Mouse (Mus musculus): ENCODE measurements around the gene Arhgap22. TPM values are rescaled to one million over a fixed set of nuclear protein-coding genes. Genes with fewer than 3 reads are reported as not detected.

Arhgap22 gene
- total RNA-seq, 2 experiments from 2014 or later = not detected

GRCm38 (mm10) chr14:33212271-33212957 lies 1.4 kb upstream of the Arhgap22 start:
- ATAC-seq (replicated peaks; ENCODE audit: low FRiP score, low TSS enrichment, poor library complexity, severe bottlenecking) = no peak

DNA sequence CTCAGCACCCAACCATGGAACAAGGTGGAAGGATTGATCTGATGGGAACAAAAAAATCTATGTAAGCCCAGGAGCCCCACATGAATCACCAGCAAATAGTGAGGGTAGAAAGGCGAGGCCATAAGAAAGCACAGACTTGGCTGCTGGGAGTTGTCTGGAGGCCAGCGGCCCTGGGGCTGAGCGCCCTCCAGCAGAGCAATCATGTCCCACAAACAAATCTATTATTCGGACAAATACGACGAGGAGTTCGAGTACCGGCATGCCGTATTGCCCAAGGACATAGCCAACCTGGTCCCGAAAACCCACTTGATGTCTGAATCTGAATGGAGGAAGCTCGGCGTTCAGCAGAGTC lies 892 bp upstream of the Arhgap22 start:
- ATAC-seq (replicated peaks; ENCODE audit: low FRiP score, low TSS enrichment, poor library complexity, severe bottlenecking) = no peak

- no peak; the same call in 1 of the 2 replicates for ATAC-seq (replicated peaks; ENCODE audit: low FRiP score, low TSS enrichment, poor library complexity, severe bottlenecking)
Measured at GRCm38 (mm10) chr14:33214767-33215128, 922 bp downstream of the Arhgap22 start.

DNA sequence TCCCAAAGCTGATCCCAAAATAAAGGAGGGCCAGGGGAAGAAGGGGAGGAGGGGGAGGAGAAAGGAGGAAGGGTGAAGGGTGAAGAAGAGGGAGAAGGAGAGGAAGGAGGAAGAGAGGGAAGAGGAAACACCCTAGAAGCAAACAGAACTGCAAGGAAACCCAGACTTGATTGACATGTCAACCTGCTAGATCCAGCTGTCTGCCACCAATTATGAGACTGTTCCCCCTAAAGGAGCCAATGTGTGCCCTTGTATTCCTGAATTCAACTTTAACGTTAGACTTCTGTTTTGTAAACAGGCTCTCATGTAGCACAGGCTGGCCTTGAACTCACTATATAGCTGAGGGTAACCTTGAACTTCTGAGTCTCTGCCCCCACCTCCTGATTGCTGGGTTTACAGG lies 1.3 kb downstream of the Arhgap22 start:
- no peak for ATAC-seq (replicated peaks; ENCODE audit: low FRiP score, low TSS enrichment, poor library complexity, severe bottlenecking)

GRCm38 (mm10) chr14:33216343-33217208 lies 2.8 kb downstream of the Arhgap22 start:
- no peak for ATAC-seq (replicated peaks; ENCODE audit: low FRiP score, low TSS enrichment, poor library complexity, severe bottlenecking)

DNA sequence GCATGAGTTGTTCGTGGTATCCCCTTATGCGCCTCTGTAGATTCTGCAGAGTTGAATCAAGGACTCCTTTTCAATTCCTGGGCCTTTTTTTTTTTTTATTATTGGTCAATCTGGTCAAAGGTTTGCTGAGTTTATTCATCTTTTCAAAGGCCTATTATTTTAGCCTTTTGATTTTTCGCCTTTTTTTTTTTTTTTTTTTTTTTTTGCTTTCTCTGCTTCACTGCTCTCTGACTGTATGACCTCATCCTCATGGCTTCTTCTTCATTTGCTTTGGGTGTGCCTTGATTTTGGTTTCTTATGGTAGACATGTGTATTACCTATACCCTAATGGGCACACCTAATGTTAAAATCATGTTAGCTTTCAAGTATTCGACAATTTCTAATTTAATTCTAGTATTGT lies 11.4 kb downstream of the Arhgap22 start:
- no peak for ATAC-seq (replicated peaks; ENCODE audit: low FRiP score, low TSS enrichment, poor library complexity, severe bottlenecking)

DNA sequence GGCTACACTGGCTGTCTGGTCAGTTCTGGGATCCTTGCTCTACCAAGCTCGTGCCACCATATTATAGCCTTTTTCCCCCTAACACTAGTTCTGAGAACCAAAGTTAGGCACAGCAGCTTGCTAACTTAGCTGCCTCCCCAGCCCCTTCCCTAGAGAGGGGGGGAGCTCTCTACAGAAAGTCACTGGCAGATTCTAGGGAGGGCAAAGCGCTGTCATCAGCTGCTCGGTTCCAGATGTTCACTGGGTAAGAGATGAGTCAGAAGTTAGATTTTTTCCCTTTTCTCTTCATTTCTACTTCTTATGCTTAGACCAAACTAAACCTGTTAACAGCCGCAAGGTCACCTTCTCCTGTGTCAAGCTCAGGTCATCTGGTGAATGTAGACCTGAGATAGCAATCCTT lies 16.8 kb downstream of the Arhgap22 start:
- no peak for ATAC-seq (replicated peaks; ENCODE audit: low FRiP score, low TSS enrichment, poor library complexity, severe bottlenecking)

- ATAC-seq (replicated peaks; ENCODE audit: low FRiP score, low TSS enrichment, poor library complexity, severe bottlenecking) = no peak
Measured at GRCm38 (mm10) chr14:33231311-33231710, 17.5 kb downstream of the Arhgap22 start.

GRCm38 (mm10) chr14:33232048-33232447 lies 18.2 kb downstream of the Arhgap22 start:
- no peak for ATAC-seq (replicated peaks; ENCODE audit: low FRiP score, low TSS enrichment, poor library complexity, severe bottlenecking)

DNA sequence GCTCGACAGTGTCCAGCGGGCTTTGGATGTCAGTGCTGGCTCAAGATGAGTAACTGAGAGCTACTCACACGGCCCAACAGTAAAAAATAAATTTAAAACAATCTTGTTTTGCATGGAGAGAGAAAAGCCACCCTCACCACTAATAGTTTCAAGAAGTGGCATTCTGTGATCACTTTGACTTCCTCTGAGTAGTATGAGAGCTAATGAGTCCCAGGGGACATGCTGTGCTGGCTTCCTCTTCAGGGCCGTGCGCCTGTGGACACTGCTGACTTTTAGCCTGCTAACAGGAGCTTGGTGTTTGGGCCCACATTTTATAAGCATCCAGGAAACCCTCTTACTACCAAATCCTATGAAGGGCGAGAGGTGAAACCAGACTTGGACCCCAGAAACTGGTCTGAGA lies 21.8 kb downstream of the Arhgap22 start:
- no peak for ATAC-seq (replicated peaks; ENCODE audit: low FRiP score, low TSS enrichment, poor library complexity, severe bottlenecking)

DNA sequence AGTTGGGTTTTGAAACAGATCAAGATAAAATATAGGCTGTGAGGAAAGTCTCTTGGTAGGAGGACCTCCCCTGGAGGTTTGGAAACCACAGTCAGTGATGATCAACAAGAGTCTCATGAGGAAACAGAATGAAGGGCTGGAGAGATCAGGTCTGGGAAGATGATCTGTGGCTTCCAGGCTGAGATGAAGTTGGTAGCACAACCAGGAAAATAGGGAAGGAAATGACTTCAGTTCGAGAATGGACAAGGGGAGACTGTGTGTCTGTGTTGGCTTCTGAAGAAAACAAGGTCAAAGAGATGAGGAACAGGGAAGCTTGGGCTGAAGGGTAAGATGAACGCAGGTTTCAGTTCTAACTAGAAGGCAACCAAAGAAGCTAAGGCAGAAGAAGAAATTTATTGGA lies 26.6 kb downstream of the Arhgap22 start:
- no peak for ATAC-seq (replicated peaks; ENCODE audit: low FRiP score, low TSS enrichment, poor library complexity, severe bottlenecking)

DNA sequence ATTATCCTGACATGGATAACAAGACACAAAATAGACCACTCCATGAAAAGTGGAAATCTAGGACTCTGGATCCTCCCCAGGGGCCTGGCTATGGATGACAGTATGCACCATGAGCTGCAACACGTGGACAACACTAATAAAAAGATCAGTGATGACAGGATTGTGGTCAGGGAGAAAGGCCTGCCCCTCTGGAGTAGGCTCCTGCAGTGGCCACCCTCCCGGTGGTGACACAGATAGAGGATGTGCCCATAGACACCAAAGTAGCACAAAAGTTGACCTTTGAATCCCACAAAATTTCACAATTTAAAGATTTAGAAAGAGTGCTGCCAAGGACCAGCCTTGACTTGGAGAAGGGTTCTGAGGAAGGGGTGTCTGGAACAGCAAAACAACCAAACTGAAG lies 29.4 kb downstream of the Arhgap22 start:
- ATAC-seq (replicated peaks; ENCODE audit: low FRiP score, low TSS enrichment, poor library complexity, severe bottlenecking) = no peak

- ATAC-seq (replicated peaks; ENCODE audit: low FRiP score, low TSS enrichment, poor library complexity, severe bottlenecking) = no peak
Measured at GRCm38 (mm10) chr14:33244519-33244918, 30.7 kb downstream of the Arhgap22 start.

DNA sequence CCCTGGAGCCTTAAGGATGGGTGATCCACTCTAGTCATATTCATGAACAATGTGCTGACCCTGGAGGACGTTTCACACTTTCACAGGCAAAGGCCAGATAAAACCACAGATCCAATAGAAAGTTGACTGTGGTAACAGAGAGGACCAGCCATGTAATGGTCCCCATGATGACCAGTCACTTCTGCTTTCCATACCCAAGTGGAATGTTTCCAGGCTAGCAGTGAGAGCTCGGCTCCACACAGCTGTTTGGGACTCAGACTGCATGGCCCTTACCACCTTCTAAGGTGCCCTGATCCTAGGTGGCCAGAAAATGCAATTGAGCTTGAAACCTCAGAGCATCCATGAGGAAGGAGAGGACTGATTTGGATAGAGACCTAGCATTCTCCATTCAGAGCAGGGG lies 31.1 kb downstream of the Arhgap22 start:
- no peak for ATAC-seq (replicated peaks; ENCODE audit: low FRiP score, low TSS enrichment, poor library complexity, severe bottlenecking)

DNA sequence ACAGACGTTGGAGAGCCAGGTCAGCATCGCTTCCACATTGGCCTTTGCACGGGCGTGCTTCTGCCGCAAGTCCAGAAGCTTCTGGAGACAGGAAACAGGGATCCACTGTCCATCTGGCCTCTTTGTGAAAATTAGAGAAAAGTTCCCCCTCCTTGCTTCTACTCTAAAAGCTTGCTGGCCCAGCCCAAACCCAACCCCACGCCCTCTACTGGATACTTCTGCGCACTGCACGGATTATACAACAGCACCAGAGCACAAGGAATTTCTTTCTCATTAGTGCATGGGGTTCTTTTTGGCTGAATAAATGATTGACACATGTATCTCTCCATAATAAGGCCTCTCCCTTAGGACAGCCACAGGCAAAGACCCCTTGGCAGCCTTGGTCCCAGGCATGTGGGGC lies 32.6 kb downstream of the Arhgap22 start:
- ATAC-seq (replicated peaks; ENCODE audit: low FRiP score, low TSS enrichment, poor library complexity, severe bottlenecking) = peak; percentile 51; the same call in 1 of the 2 replicates

DNA sequence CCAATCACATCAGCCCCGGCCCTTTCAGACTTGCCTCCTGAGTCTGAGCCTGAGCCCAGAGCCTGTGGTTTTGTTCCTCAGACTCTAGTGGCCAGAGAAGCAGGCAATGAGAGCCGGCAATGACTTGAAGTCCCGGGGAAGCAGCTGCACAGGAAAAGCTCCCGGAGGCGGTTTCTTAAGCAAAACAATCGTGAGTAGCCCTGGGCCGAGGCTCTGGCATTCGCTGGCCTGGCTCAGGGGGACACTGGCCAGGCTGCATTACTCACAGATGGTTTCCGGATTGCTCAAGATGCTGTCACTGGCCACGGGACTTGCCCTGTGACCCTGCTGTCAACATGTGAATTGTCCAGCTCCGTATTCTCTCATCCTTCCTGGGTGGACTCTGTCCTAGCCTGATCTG lies 33.8 kb downstream of the Arhgap22 start:
- no peak for ATAC-seq (replicated peaks; ENCODE audit: low FRiP score, low TSS enrichment, poor library complexity, severe bottlenecking)

- no peak for ATAC-seq (replicated peaks; ENCODE audit: low FRiP score, low TSS enrichment, poor library complexity, severe bottlenecking)
Measured at GRCm38 (mm10) chr14:33248741-33249140, 34.9 kb downstream of the Arhgap22 start.

DNA sequence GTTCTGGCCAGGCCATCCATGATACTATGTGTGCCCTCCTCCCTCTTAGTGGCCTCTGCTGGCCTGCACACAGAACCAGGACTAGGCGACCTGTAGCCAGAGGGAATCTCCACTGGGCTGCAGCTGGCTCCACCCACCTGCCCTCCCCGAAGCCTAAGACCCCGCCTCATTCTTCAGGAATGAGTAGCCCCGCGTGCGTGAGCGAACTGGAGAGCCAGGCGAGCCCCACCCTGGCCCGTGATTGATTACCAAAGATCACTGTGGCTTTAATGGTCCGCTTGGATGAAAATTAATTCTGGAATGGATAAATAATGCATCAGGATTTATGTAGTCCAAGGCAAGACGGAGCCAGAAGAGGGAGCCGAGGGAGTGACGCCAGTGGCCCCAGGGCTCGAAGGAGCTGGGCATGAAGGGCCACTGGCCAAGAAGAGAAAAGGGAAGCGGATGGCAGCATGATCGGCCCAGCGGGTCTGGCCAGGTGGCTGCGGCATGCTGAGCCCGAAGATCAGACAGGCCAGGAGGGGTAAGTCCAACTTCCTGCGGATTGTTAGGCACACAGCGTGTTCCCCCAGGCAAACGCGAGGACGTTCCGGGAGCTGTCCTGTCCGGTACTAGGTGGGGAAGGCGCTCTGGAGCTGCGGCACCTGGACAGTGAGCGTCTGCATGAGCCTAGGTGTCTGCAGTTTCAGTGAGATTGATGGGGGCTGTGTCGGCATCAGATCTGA lies 36.6 kb downstream of the Arhgap22 start:
- peak; percentile 32; the same call in 1 of the 2 replicates for ATAC-seq (replicated peaks; ENCODE audit: low FRiP score, low TSS enrichment, poor library complexity, severe bottlenecking)

GRCm38 (mm10) chr14:33250956-33251745 lies 37.3 kb downstream of the Arhgap22 start:
- no peak for ATAC-seq (replicated peaks; ENCODE audit: low FRiP score, low TSS enrichment, poor library complexity, severe bottlenecking)

- ATAC-seq (replicated peaks; ENCODE audit: low FRiP score, low TSS enrichment, poor library complexity, severe bottlenecking) = no peak
Measured at GRCm38 (mm10) chr14:33258256-33258655, 44.4 kb downstream of the Arhgap22 start.

All from megakaryocyte-erythroid progenitor cell, adult 5-6 weeks (primary cell).